Mouse (Mus musculus): Measurements from ENCODE around the gene Klhl15. TPM values are rescaled to one million over a fixed set of nuclear protein-coding genes. Genes with fewer than 3 reads are reported as not detected.

The Klhl15 gene
- total RNA-seq (2023) = 20.6 TPM

GRCm38 (mm10) chrX:94234532-94235189 lies at the start of gene Klhl15:
Gene Klhl15, plus strand, starts transcription at chrX:94234599.

GRCm38 (mm10) chrX:94212597-94213321 lies 21.6 kb upstream of the Klhl15 start, which contains the start of gene Eif2s3x:
Gene Eif2s3x, minus strand, starts transcription at chrX:94212862.

Other genes with a start within 250 kb of the Klhl15 start
- 58.3 TPM for gene Zfx, start 110.9 kb upstream of the Klhl15 start, total RNA-seq (2023)
- 108 TPM for gene Eif2s3x, start 21.7 kb upstream of the Klhl15 start, total RNA-seq (2023)
- not detected for gene Fam90a1b, start 132.2 kb downstream of the Klhl15 start, total RNA-seq (2023)
- gene Apoo, start 132.5 kb downstream of the Klhl15 start, total RNA-seq (2023) = 6.7 TPM

All from CD4-positive naive resting alpha-beta T cell, adult 76 days (primary cell).